Mouse (Mus musculus) heart, adult 2 months (tissue): Measurements from ENCODE around the gene Gak.

Experiments
- CTCF ChIP-seq: fragments of 200-600 bp; IDR thresholded peaks from 2 replicates; pipeline ENCODE4 v1.8.1; 2022; ENCODE audit warnings: antibody characterized with exemption, mild to moderate bottlenecking, moderate library complexity
- POLR2A ChIP-seq: fragments of 200-500 bp; IDR thresholded peaks from 2 replicates; pipeline ENCODE4 v1.6.1; 2011; ENCODE audit warnings: mild to moderate bottlenecking, low read depth, low read length, control low read depth; ENCODE audit not compliant: insufficient read depth

DNA sequence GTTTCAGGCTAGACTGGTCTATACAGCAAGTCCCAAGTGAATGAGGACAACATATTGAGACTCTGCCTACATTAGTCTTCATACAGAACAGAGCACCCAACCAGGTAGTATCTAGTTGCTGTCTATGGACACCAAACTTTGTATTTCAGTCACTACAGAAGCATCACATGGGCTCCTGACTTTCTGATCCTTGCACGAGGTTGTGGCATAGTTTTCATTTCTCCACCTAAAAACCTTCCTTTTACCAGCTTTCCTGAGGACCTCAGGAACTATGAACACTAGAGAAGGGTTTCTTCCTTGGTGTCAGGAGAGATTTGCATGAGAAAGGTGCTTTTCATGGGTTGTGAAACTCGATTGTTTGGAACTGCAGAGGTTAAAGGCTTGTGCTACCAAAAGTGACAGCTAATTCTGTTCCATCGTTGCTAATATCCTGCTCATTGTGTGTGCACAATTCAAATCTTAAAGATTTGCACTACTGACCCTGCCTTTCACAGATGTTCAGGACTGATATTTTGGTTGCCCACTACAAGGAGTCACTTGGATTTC is 38.9 kb upstream of the Gak start:
- no peak for TF ChIP-seq CTCF
- TF ChIP-seq POLR2A, result no peak
